Mouse (Mus musculus): ENCODE measurements around the gene Shroom2. TPM values are rescaled to one million over a fixed set of nuclear protein-coding genes. Genes with fewer than 3 reads are reported as not detected.

Gene Shroom2
- polyA plus RNA-seq, 1 experiment from 2014 or later = 1.3 TPM

GRCm38 (mm10) chrX:152762855-152763254 lies 6.4 kb downstream of the Shroom2 start:
- H3K9me3 ChIP-seq (replicated peaks; ENCODE audit: control insufficient read depth, low read length) = no peaks in the 10 kb centered on the region
- no peak overlapping the region for H3K9ac ChIP-seq (ENCODE audit: low read depth, low read length)
- no peaks in the 10 kb centered on the region for H3K27me3 ChIP-seq (ENCODE audit: control insufficient read depth, insufficient read depth, low read depth, low read length)
- no peak overlapping the region for H3K4me3 ChIP-seq (ENCODE audit: low read depth, low read length)
- H3K4me1 ChIP-seq (ENCODE audit: control insufficient read depth, low read depth, low read length) = no peaks in the 10 kb centered on the region
- no peak overlapping the region for H3K27ac ChIP-seq (ENCODE audit: low read length)
- no peak for ATAC-seq (ENCODE audit: low read depth)
- 50% methylated on average over 2 of the region's 2 CpGs for WGBS (ENCODE audit: insufficient replicate concordance)
- no peaks in the 10 kb centered on the region for H3K36me3 ChIP-seq (ENCODE audit: control insufficient read depth, insufficient read depth)
- H3K4me2 ChIP-seq (ENCODE audit: low read depth, low read length) = no peak overlapping the region

DNA sequence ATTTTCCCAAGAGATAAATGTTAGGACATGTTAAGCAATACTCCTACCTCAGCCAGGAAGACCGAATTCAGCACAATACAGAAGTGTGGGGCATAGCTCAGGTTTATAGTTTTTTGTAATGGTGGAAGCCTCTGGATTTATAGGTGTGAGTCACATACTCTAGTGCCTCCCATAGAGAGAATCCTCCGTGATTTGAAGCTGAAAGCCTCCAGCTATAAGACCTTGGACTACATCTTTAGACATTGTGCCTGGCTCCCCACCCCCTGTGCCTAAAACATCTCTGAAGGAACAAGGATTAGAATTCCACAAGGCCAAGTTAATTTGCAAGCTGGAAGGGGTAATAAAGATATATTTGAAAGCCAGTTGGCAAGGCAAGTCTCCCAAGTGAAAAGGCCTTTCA lies 6.8 kb downstream of the Shroom2 start:
- no peak for ATAC-seq (ENCODE audit: low read depth)
- H3K4me1 ChIP-seq (ENCODE audit: control insufficient read depth, low read depth, low read length) = no peaks in the 10 kb centered on the region
- H3K9me3 ChIP-seq (replicated peaks; ENCODE audit: control insufficient read depth, low read length) = no peaks in the 10 kb centered on the region
- H3K36me3 ChIP-seq (ENCODE audit: control insufficient read depth, insufficient read depth) = no peaks in the 10 kb centered on the region
- no peak overlapping the region for H3K9ac ChIP-seq (ENCODE audit: low read depth, low read length)
- 30% methylated on average over 2 of the region's 2 CpGs for WGBS (ENCODE audit: insufficient replicate concordance)
- no peak overlapping the region for H3K27ac ChIP-seq (ENCODE audit: low read length)
- no peaks in the 10 kb centered on the region for H3K27me3 ChIP-seq (ENCODE audit: control insufficient read depth, insufficient read depth, low read depth, low read length)
- H3K4me3 ChIP-seq (ENCODE audit: low read depth, low read length) = no peak overlapping the region
- no peak overlapping the region for H3K4me2 ChIP-seq (ENCODE audit: low read depth, low read length)

- ATAC-seq (ENCODE audit: low read depth) = no peak
- no peak overlapping the region for H3K27ac ChIP-seq (ENCODE audit: low read length)
- no peaks in the 10 kb centered on the region for H3K9me3 ChIP-seq (replicated peaks; ENCODE audit: control insufficient read depth, low read length)
- 68% methylated on average over 5 of the region's 5 CpGs for WGBS (ENCODE audit: insufficient replicate concordance)
- H3K27me3 ChIP-seq (ENCODE audit: control insufficient read depth, insufficient read depth, low read depth, low read length) = no peaks in the 10 kb centered on the region
- H3K4me3 ChIP-seq (ENCODE audit: low read depth, low read length) = no peak overlapping the region
- H3K4me2 ChIP-seq (ENCODE audit: low read depth, low read length) = no peak overlapping the region
- H3K36me3 ChIP-seq (ENCODE audit: control insufficient read depth, insufficient read depth) = no peaks in the 10 kb centered on the region
- H3K4me1 ChIP-seq (ENCODE audit: control insufficient read depth, low read depth, low read length) = no peaks in the 10 kb centered on the region
- H3K9ac ChIP-seq (ENCODE audit: low read depth, low read length) = no peak overlapping the region
These were observed 13.0 kb downstream of the Shroom2 start for GRCm38 (mm10) chrX:152756293-152756692.

GRCm38 (mm10) chrX:152755819-152756218 lies 13.4 kb downstream of the Shroom2 start:
- no peaks in the 10 kb centered on the region for H3K4me1 ChIP-seq (ENCODE audit: control insufficient read depth, low read depth, low read length)
- no peak overlapping the region for H3K4me2 ChIP-seq (ENCODE audit: low read depth, low read length)
- H3K9ac ChIP-seq (ENCODE audit: low read depth, low read length) = no peak overlapping the region
- no peak overlapping the region for H3K4me3 ChIP-seq (ENCODE audit: low read depth, low read length)
- no peaks in the 10 kb centered on the region for H3K27me3 ChIP-seq (ENCODE audit: control insufficient read depth, insufficient read depth, low read depth, low read length)
- no peaks in the 10 kb centered on the region for H3K36me3 ChIP-seq (ENCODE audit: control insufficient read depth, insufficient read depth)
- H3K27ac ChIP-seq (ENCODE audit: low read length) = no peak overlapping the region
- WGBS (ENCODE audit: insufficient replicate concordance) = 78% methylated on average over 1 of the region's 1 CpGs
- no peak for ATAC-seq (ENCODE audit: low read depth)
- H3K9me3 ChIP-seq (replicated peaks; ENCODE audit: control insufficient read depth, low read length) = no peaks in the 10 kb centered on the region

DNA sequence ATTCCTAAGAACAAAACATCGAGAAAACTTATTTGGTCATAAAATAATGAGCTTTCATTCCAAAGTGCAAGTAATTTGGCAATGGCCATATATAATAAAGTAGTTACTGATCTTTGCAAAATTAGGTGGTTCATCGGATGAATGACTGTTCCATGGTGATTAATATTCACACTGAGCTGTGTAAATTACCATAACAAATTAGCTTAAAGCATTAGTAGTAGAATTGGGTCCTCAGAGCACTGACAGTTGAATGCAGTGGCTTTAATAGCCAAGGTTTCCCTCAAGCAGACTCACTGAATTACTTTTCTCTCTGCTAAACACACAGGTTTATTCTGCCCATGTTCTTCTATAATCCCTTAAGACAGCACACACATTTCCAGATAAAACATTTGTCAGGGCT lies 23.3 kb downstream of the Shroom2 start:
- no peak for ATAC-seq (ENCODE audit: low read depth)
- H3K27me3 ChIP-seq (ENCODE audit: control insufficient read depth, insufficient read depth, low read depth, low read length) = no peaks in the 10 kb centered on the region; the same call in 1 of the 2 replicates
- 55% methylated on average over 2 of the region's 2 CpGs for WGBS (ENCODE audit: insufficient replicate concordance)
- no peak overlapping the region for H3K27ac ChIP-seq (ENCODE audit: low read length)
- no peaks in the 10 kb centered on the region for H3K9me3 ChIP-seq (replicated peaks; ENCODE audit: control insufficient read depth, low read length)
- H3K4me1 ChIP-seq (ENCODE audit: control insufficient read depth, low read depth, low read length) = no peaks in the 10 kb centered on the region
- no peaks in the 10 kb centered on the region for H3K36me3 ChIP-seq (ENCODE audit: control insufficient read depth, insufficient read depth)
- H3K9ac ChIP-seq (ENCODE audit: low read depth, low read length) = no peak overlapping the region
- no peak overlapping the region for H3K4me3 ChIP-seq (ENCODE audit: low read depth, low read length)
- H3K4me2 ChIP-seq (ENCODE audit: low read depth, low read length) = no peak overlapping the region

DNA sequence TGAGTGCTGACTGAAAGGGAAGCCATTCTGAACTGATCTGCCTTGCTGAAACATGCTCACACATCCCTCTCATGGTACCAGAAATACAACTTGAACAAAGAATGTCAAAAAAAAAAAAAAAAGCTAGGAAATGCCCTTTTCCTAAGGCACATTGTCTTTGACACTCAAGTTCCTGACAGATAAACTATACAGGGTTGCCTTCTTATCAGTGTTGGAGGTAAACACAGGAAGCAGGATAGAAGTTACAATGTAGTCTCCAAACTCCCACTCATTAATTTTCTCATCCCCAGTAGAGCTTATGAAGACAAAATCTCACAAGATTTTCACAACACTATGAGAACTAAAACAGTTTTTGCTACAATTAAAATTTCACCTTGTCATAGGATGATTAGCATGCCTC lies 25.6 kb downstream of the Shroom2 start:
- no peak overlapping the region for H3K27ac ChIP-seq (ENCODE audit: low read length)
- H3K9me3 ChIP-seq (replicated peaks; ENCODE audit: control insufficient read depth, low read length) = no peaks in the 10 kb centered on the region
- no peak overlapping the region for H3K9ac ChIP-seq (ENCODE audit: low read depth, low read length)
- H3K4me1 ChIP-seq (ENCODE audit: control insufficient read depth, low read depth, low read length) = no peaks in the 10 kb centered on the region
- H3K4me2 ChIP-seq (ENCODE audit: low read depth, low read length) = no peak overlapping the region
- no peak for ATAC-seq (ENCODE audit: low read depth)
- no peaks in the 10 kb centered on the region; the same call in 1 of the 2 replicates for H3K27me3 ChIP-seq (ENCODE audit: control insufficient read depth, insufficient read depth, low read depth, low read length)
- no peaks in the 10 kb centered on the region for H3K36me3 ChIP-seq (ENCODE audit: control insufficient read depth, insufficient read depth)
- H3K4me3 ChIP-seq (ENCODE audit: low read depth, low read length) = no peak overlapping the region

DNA sequence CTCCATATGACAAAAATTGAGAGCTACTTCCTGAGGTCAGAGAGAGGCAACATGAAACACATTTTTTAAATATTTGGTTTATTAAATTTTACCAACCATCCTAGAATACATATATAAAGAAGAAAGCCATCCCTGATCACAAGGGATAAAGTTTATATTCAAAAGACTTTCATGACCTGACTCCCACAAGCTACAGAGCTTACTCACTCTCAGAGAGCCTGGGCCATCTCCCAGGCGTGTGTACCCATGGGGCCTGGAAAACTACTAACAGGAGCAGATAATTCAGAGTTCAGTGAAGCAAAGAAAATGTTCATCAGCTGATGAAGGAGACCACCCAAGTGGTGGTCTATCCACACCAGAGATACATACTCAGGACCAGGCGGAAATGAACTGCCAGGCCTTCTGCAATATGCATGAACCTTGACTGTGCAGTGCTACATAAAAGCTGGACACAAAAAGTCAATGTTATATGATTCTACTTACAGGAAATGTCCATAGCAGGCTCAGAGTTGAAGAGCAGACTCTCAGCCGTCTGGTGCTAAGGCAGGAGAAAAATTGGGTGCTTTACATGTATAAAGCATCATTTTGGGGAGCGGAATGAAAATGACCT lies 30.4 kb downstream of the Shroom2 start:
- Histone ChIP-seq H3K9me3 (replicated peaks; ENCODE audit: control insufficient read depth, low read length) (no peaks in the 10 kb centered on the region), H3K36me3 (ENCODE audit: control insufficient read depth, insufficient read depth) (no peaks in the 10 kb centered on the region), H3K27ac (ENCODE audit: low read length) (no peak overlapping the region), H3K4me2 (ENCODE audit: low read depth, low read length) (no peak overlapping the region), H3K9ac (ENCODE audit: low read depth, low read length) (no peak overlapping the region), H3K27me3 (ENCODE audit: control insufficient read depth, insufficient read depth, low read depth, low read length) (no peaks in the 10 kb centered on the region; the same call in 1 of the 2 replicates), H3K4me1 (ENCODE audit: control insufficient read depth, low read depth, low read length) (no peaks in the 10 kb centered on the region), H3K4me3 (ENCODE audit: low read depth, low read length) (no peak overlapping the region)
- no peak for ATAC-seq (ENCODE audit: low read depth)
- WGBS (ENCODE audit: insufficient replicate concordance) = 47% methylated on average over 4 of the region's 4 CpGs

- H3K4me3 ChIP-seq (ENCODE audit: low read depth, low read length) = no peak overlapping the region
- no peaks in the 10 kb centered on the region for H3K4me1 ChIP-seq (ENCODE audit: control insufficient read depth, low read depth, low read length)
- no peaks in the 10 kb centered on the region for H3K9me3 ChIP-seq (replicated peaks; ENCODE audit: control insufficient read depth, low read length)
- no peak overlapping the region for H3K9ac ChIP-seq (ENCODE audit: low read depth, low read length)
- ATAC-seq (ENCODE audit: low read depth) = no peak
- H3K4me2 ChIP-seq (ENCODE audit: low read depth, low read length) = no peak overlapping the region
- H3K27me3 ChIP-seq (ENCODE audit: control insufficient read depth, insufficient read depth, low read depth, low read length) = no peaks in the 10 kb centered on the region; the same call in 1 of the 2 replicates
- WGBS (ENCODE audit: insufficient replicate concordance) = 40% methylated on average over 2 of the region's 2 CpGs
- H3K27ac ChIP-seq (ENCODE audit: low read length) = no peak overlapping the region
- H3K36me3 ChIP-seq (ENCODE audit: control insufficient read depth, insufficient read depth) = no peaks in the 10 kb centered on the region
These were observed 31.1 kb downstream of the Shroom2 start for GRCm38 (mm10) chrX:152738191-152738590.

DNA sequence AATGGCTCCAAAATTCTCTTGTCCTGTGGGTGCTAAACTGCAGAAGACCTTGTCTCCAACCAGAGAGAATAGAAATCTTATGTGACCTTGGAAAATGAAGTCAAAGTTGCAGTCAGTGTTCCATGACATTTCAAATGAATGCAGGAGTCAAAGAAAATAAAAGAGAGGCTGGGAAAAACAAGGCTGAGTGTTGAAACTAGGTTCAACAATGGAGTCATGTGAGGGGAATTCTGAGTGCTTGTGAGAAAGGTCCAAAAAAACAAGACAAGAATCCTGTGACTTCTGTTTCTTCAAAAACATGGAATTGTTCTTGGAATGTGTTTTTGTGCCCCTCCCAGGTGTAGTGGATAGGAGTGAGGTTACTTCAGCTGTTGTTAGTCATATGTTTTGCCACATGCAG lies 34.0 kb downstream of the Shroom2 start:
- Histone ChIP-seq H3K9ac (ENCODE audit: low read depth, low read length) (no peak overlapping the region), H3K4me1 (ENCODE audit: control insufficient read depth, low read depth, low read length) (no peaks in the 10 kb centered on the region), H3K36me3 (ENCODE audit: control insufficient read depth, insufficient read depth) (no peaks in the 10 kb centered on the region), H3K27ac (ENCODE audit: low read length) (no peak overlapping the region), H3K4me3 (ENCODE audit: low read depth, low read length) (no peak overlapping the region), H3K4me2 (ENCODE audit: low read depth, low read length) (no peak overlapping the region), H3K27me3 (ENCODE audit: control insufficient read depth, insufficient read depth, low read depth, low read length) (no peaks in the 10 kb centered on the region; the same call in 1 of the 2 replicates), H3K9me3 (replicated peaks; ENCODE audit: control insufficient read depth, low read length) (no peaks in the 10 kb centered on the region)
- ATAC-seq (ENCODE audit: low read depth) = no peak

Data from liver, embryonic 16.5 days (tissue).